Mouse (Mus musculus): ENCODE results near the gene A930017K11Rik.

DNA sequence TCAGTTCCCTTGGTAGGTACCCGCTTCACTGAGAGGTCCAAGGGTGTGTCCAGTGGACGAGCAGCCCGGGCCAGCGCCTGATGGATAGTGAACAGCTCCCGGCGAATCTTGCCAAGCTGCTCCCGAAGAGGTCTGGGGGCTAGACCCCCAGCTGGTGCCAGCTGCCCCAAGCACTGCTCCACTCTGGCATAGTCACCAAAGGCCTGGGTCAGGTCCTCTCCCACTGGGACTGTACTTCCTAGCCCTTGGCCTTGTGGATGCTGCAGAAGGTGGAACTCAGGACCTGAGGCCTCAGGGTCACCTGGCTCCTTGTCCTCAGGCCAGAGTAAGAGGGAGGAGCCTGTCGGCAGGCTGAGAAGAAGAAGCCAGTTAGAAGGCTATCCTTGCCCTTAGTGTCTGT, 5.5 kb downstream of the A930017K11Rik start:
- no peak for TF ChIP-seq CTCF (IDR thresholded peaks at IDR 0.05; ENCODE audit: low read depth)
- TF ChIP-seq EP300 (IDR thresholded peaks at IDR 0.05; ENCODE audit: low read depth) = no peak

Measured in heart, postnatal 0 days (tissue).